Comparison of ENCODE assay signal across 9 mouse cellular contexts in genomic region chr8:117109801-117110390, GRCm38 (mm10). TPM values are rescaled to one million over a fixed set of nuclear protein-coding genes. Genes with fewer than 3 reads are reported as not detected.
DNase-seq lines count a peak whose midpoint lies in the region; ATAC-seq and TF ChIP-seq lines count a peak whose summit lies in the region.
"Had no signal": no experiment of that assay in that cellular context is flagged by ENCODE, and none has a peak within 500 bp of the region (broad histone marks: within the 10 kb centered on the region; RNA-seq: fewer than 3 reads in every experiment).

No protein-coding gene starts in this region.

- H3K4me1 ChIP-seq in forebrain, embryonic 14.5 days (ENCODE audit: control insufficient read depth, insufficient read depth, low read length): no peaks in the 10 kb centered on the region
- 0 out of 2 replicates have a peak, but pooled peaks cover 1% of the 10 kb centered on the region for H3K4me1 ChIP-seq in forebrain, embryonic 12.5 days
- H3K4me1 ChIP-seq in kidney, postnatal 0 days (replicated peaks; ENCODE audit: insufficient read depth, low read length): no peaks in the 10 kb centered on the region
- H3K4me1 ChIP-seq in testis, adult 2 months (ENCODE audit: control insufficient read depth, insufficient read depth, low read length): peaks cover 4% of the 10 kb centered on the region
- H3K4me1 ChIP-seq: stomach, embryonic 15.5 days had no signal

- no peak overlapping the region for H3K9ac ChIP-seq in forebrain, embryonic 14.5 days (ENCODE audit: low read length)
- no peak overlapping the region for H3K9ac ChIP-seq in forebrain, embryonic 12.5 days
- no peak overlapping the region for H3K9ac ChIP-seq in kidney, postnatal 0 days (ENCODE audit: low read depth, low read length)
- H3K9ac ChIP-seq: stomach, embryonic 15.5 days had no signal

- TF ChIP-seq CTCF in kidney, postnatal 0 days (IDR thresholded peaks at IDR 0.05; ENCODE audit: low read depth): peak; percentile 68
- peak; percentile 44; the same call in 1 of the 2 replicates for TF ChIP-seq CTCF in testis, adult 2 months (IDR thresholded peaks at IDR 0.05; ENCODE audit: control insufficient read depth, insufficient read depth, insufficient replicate concordance, low read depth, low read length)

- peak; percentile 26 for DNase-seq in forebrain, embryonic 14.5 days (ENCODE audit: low spot score)
- DNase-seq in 3T3-L1 (ENCODE audit: low read depth, low spot score): peak; percentile 48
- peak; percentile 76 for DNase-seq in adrenal gland, adult 2 months
- peak; percentile 66 for DNase-seq in kidney, postnatal 0 days (ENCODE audit: low spot score)
- peak; percentile 87 for DNase-seq in lung, postnatal 14 days

- H3K9me3 ChIP-seq in forebrain, embryonic 14.5 days (replicated peaks; ENCODE audit: control insufficient read depth, low read length): no peaks in the 10 kb centered on the region
- no peaks in the 10 kb centered on the region for H3K9me3 ChIP-seq in forebrain, embryonic 12.5 days
- no peaks in the 10 kb centered on the region for H3K9me3 ChIP-seq in kidney, postnatal 0 days (replicated peaks; ENCODE audit: low read length)
- H3K9me3 ChIP-seq: stomach, embryonic 15.5 days had no signal

- no peak overlapping the region for H3K4me3 ChIP-seq in forebrain, embryonic 14.5 days (ENCODE audit: low read depth, low read length)
- H3K4me3 ChIP-seq in forebrain, embryonic 12.5 days (replicated peaks): no peak overlapping the region
- no peak overlapping the region for H3K4me3 ChIP-seq in kidney, postnatal 0 days (replicated peaks; ENCODE audit: low read depth, low read length)
- peak overlapping the region; percentile 53 for H3K4me3 ChIP-seq in testis, adult 2 months (ENCODE audit: control insufficient read depth, low read depth, low read length)
- H3K4me3 ChIP-seq: stomach, embryonic 15.5 days had no signal

- H3K4me2 ChIP-seq in forebrain, embryonic 14.5 days (ENCODE audit: low read length): no peak overlapping the region
- H3K4me2 ChIP-seq in forebrain, embryonic 12.5 days: no peak overlapping the region
- H3K4me2 ChIP-seq in kidney, postnatal 0 days (ENCODE audit: low read length): no peak overlapping the region
- H3K4me2 ChIP-seq: stomach, embryonic 15.5 days had no signal

- no peak for ATAC-seq in forebrain, embryonic 14.5 days
- ATAC-seq in forebrain, embryonic 12.5 days (ENCODE audit: low FRiP score): no peak
- 0 out of 2 replicates have a peak, but pooled peaks have one; percentile 42 for ATAC-seq in erythroblast, adult 5-6 weeks (replicated peaks; ENCODE audit: low FRiP score, poor library complexity, severe bottlenecking)
- no peak for ATAC-seq in kidney, postnatal 0 days (replicated peaks; ENCODE audit: low FRiP score, low read depth)

- no peak overlapping the region for H3K27ac ChIP-seq in forebrain, embryonic 14.5 days (ENCODE audit: low read depth, low read length)
- H3K27ac ChIP-seq in forebrain, embryonic 12.5 days: no peak overlapping the region
- H3K27ac ChIP-seq in kidney, postnatal 0 days: no peak overlapping the region
- no peak overlapping the region for H3K27ac ChIP-seq in testis, adult 2 months (ENCODE audit: control insufficient read depth, insufficient read depth, low read depth, low read length)
- H3K27ac ChIP-seq: stomach, embryonic 15.5 days had no signal

- TF ChIP-seq POLR2A in testis, adult 2 months (IDR thresholded peaks at IDR 0.05; ENCODE audit: control insufficient read depth, low read depth, low read length): no peak

- 59% methylated on average over 16 of the region's 16 CpGs for WGBS in forebrain, embryonic 14.5 days
- 55% methylated on average over 16 of the region's 16 CpGs for WGBS in forebrain, embryonic 12.5 days
- 56% methylated on average over 16 of the region's 16 CpGs for WGBS in kidney, postnatal 0 days

- no peaks in the 10 kb centered on the region for H3K27me3 ChIP-seq in forebrain, embryonic 14.5 days (replicated peaks; ENCODE audit: control insufficient read depth, insufficient read depth, low read length)
- no peaks in the 10 kb centered on the region for H3K27me3 ChIP-seq in forebrain, embryonic 12.5 days
- H3K27me3 ChIP-seq in kidney, postnatal 0 days (ENCODE audit: insufficient read depth, low read length): no peaks in the 10 kb centered on the region
- no peaks in the 10 kb centered on the region for H3K27me3 ChIP-seq in testis, adult 2 months (ENCODE audit: control insufficient read depth, insufficient read depth, low read length)
- H3K27me3 ChIP-seq: stomach, embryonic 15.5 days had no signal

- H3K36me3 ChIP-seq in forebrain, embryonic 14.5 days (ENCODE audit: control insufficient read depth, insufficient read depth, low read length): no peaks in the 10 kb centered on the region
- H3K36me3 ChIP-seq in forebrain, embryonic 12.5 days (replicated peaks): no peaks in the 10 kb centered on the region
- no peaks in the 10 kb centered on the region for H3K36me3 ChIP-seq in kidney, postnatal 0 days (ENCODE audit: insufficient read depth, low read length)
- no peaks in the 10 kb centered on the region for H3K36me3 ChIP-seq in testis, adult 2 months (ENCODE audit: control insufficient read depth, insufficient read depth, low read length)
- H3K36me3 ChIP-seq: stomach, embryonic 15.5 days had no signal

RNA-seq across cellular contexts. Expression of gene Bco1, which starts 14.2 kb away (rescaled TPM):
- 0.12 TPM in 1 of 2 replicates, not detected in the other for polyA plus RNA-seq in forebrain, embryonic 14.5 days (2014; fragmentation: Nextera tagmentation; extraction: Ambion mirVana)
- 0.17 and 0.24 TPM in 2 replicates for polyA plus RNA-seq in forebrain, embryonic 12.5 days (2016; fragmentation: Nextera tagmentation; extraction: Ambion mirVana)
- under 1 TPM; 0.38 to 0.55 TPM for total RNA-seq in adrenal gland, adult 2 months (2021)
- not detected in 2 replicates for polyA plus RNA-seq in adrenal gland, adult 2 months (2012; rRNA removed)
- not detected in 2 replicates for total RNA-seq in erythroblast, adult 5-6 weeks (2015; ENCODE audit: low replicate concordance)
- total RNA-seq in erythroblast, adult 5-6 weeks (2017; ENCODE audit: low replicate concordance): not detected in 2 replicates
- polyA plus RNA-seq in kidney, postnatal 0 days (2015; fragmentation: Nextera tagmentation; extraction: Ambion mirVana): 0.16 and 0.27 TPM in 2 replicates
- 31.9 and 38.7 TPM in 2 replicates for polyA plus RNA-seq in testis, adult 2 months (2012; rRNA removed)

RNA-seq across cellular contexts. Expression of gene Pkd1l2, which starts 27.6 kb away (rescaled TPM):
- not detected in 2 replicates for polyA plus RNA-seq in forebrain, embryonic 14.5 days (2014; fragmentation: Nextera tagmentation; extraction: Ambion mirVana)
- not detected in 2 replicates for polyA plus RNA-seq in forebrain, embryonic 12.5 days (2016; fragmentation: Nextera tagmentation; extraction: Ambion mirVana)
- total RNA-seq in adrenal gland, adult 2 months (2021): 1 to 10 TPM in 1 of 2 experiments, under 1 TPM in 1; 0.93 to 2.3 TPM
- polyA plus RNA-seq in adrenal gland, adult 2 months (2012; rRNA removed): 1.1 and 1.2 TPM in 2 replicates
- total RNA-seq in erythroblast, adult 5-6 weeks (2015; ENCODE audit: low replicate concordance): not detected in 2 replicates
- not detected in 2 replicates for total RNA-seq in erythroblast, adult 5-6 weeks (2017; ENCODE audit: low replicate concordance)
- not detected in 2 replicates for polyA plus RNA-seq in kidney, postnatal 0 days (2015; fragmentation: Nextera tagmentation; extraction: Ambion mirVana)
- 2.9 and 3.1 TPM in 2 replicates for polyA plus RNA-seq in testis, adult 2 months (2012; rRNA removed)

RNA-seq across cellular contexts. Expression of gene Gan, which starts 48.0 kb away (rescaled TPM):
- 3.3 and 4.4 TPM in 2 replicates for polyA plus RNA-seq in forebrain, embryonic 14.5 days (2014; fragmentation: Nextera tagmentation; extraction: Ambion mirVana)
- polyA plus RNA-seq in forebrain, embryonic 12.5 days (2016; fragmentation: Nextera tagmentation; extraction: Ambion mirVana): 2.9 and 3.4 TPM in 2 replicates
- total RNA-seq in adrenal gland, adult 2 months (2021): 10 to 100 TPM in 1 of 2 experiments, 1 to 10 TPM in 1; 8.5 to 13.1 TPM
- 3.4 and 4.0 TPM in 2 replicates for polyA plus RNA-seq in adrenal gland, adult 2 months (2012; rRNA removed)
- total RNA-seq in erythroblast, adult 5-6 weeks (2015; ENCODE audit: low replicate concordance): 18.1 and 25.9 TPM in 2 replicates
- total RNA-seq in erythroblast, adult 5-6 weeks (2017; ENCODE audit: low replicate concordance): 29.7 and 31.4 TPM in 2 replicates
- 1.1 and 1.2 TPM in 2 replicates for polyA plus RNA-seq in kidney, postnatal 0 days (2015; fragmentation: Nextera tagmentation; extraction: Ambion mirVana)
- 3.8 and 4.1 TPM in 2 replicates for polyA plus RNA-seq in testis, adult 2 months (2012; rRNA removed)

Comparison
In these comparisons a context has a peak if more than half of its experiments do, and no peak if none do; other contexts are left out.
1. DNase-seq: peak in every context shown above with its lines; median percentile 87 in lung, postnatal 14 days; 76 in adrenal gland, adult 2 months; 66 in kidney, postnatal 0 days; 48 in 3T3-L1; 26 in forebrain, embryonic 14.5 days.
2. RNA of gene Bco1, which starts 14.2 kb away (polyA plus RNA-seq): 31.9 to 38.7 TPM in testis, adult 2 months; 0.17 to 0.24 TPM in forebrain, embryonic 12.5 days, 0.16 to 0.27 TPM in kidney, postnatal 0 days, 0.12 TPM in forebrain, embryonic 14.5 days and not detected in adrenal gland, adult 2 months; every median in the first group is over 10 times any median in the second.